Mouse (Mus musculus) forebrain, embryonic 12.5 days (tissue): ENCODE measurements around the gene Lrrc4. TPM values are rescaled to one million over a fixed set of nuclear protein-coding genes. Genes with fewer than 3 reads are reported as not detected.

ENCODE experiments used
- ATAC-seq: fragments of 200-750 bp; cut with Nextera tagmentation; 2 replicates; pipeline ENCODE4 v1.8.0; 2017; ENCODE audit warnings: moderate TSS enrichment; ENCODE audit not compliant: low FRiP score
- H3K27ac ChIP-seq: fragments of 300-500 bp; sonication (generic); 2 replicates; pipeline ENCODE4 v1.5.1; 2016; ENCODE audit warnings: mild to moderate bottlenecking
- H3K27me3 ChIP-seq: fragments of 300-500 bp; sonication (generic); 2 replicates; pipeline ENCODE4 v1.6.1; 2016; ENCODE audit warnings: mild to moderate bottlenecking
- H3K36me3 ChIP-seq: fragments of 300-500 bp; sonication (generic); replicated peaks from 2 replicates; pipeline ENCODE4 v1.6.1; 2016; ENCODE audit warnings: mild to moderate bottlenecking
- H3K4me1 ChIP-seq: fragments of 300-500 bp; sonication (generic); 2 replicates; pipeline ENCODE4 v1.6.1; 2016
- H3K4me2 ChIP-seq: fragments of 300-500 bp; sonication (generic); 2 replicates; pipeline ENCODE4 v1.6.1; 2016; ENCODE audit warnings: mild to moderate bottlenecking, moderate library complexity
- H3K4me3 ChIP-seq: fragments of 300-500 bp; sonication (generic); replicated peaks from 2 replicates; pipeline ENCODE4 v1.5.1; 2016; ENCODE audit warnings: mild to moderate bottlenecking
- H3K9ac ChIP-seq: fragments of 300-500 bp; sonication (generic); 2 replicates; pipeline ENCODE4 v1.6.1; 2016; ENCODE audit warnings: mild to moderate bottlenecking
- H3K9me3 ChIP-seq: fragments of 300-500 bp; sonication (generic); 2 replicates; pipeline ENCODE4 v1.6.1; 2016
- WGBS: fragments of 180-500 bp; shearing (Covaris S2); methylation state at CpG from one replicate; pipeline ENCODE4 v1.1.7; 2016; 5-methylcytosine and 5-hydroxymethylcytosine counted together
- polyA plus RNA-seq: library from polyadenylated mRNA; unstranded; fragments of >200 nt; fragmentation: Nextera tagmentation; extraction: Ambion mirVana; gene quantifications from 2 replicates; pipeline ENCODE4 v1.2.1, GENCODE M21; 2016

Lrrc4 gene
- polyA plus RNA-seq, 1 experiment from 2014 or later: 3.1 TPM

DNA sequence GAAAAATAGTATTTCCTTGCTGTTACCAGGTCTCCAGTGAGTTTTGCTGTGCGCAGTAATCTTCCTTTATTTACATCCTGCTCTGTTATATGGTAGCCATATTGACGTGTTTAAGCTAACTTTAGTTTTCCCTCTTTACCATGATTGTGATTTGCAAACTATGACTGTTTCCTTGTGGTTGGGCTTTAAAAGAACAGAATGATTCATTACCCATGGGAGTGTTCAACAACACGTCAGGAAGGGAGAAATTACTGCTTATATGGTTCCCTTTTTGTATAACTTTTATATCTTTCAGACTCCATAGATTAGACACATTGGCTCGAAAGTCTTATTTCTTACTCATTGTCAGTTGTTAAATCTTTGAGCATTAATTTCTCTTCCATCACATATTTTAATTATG lies 218.1 kb downstream of the Lrrc4 start:
- Histone ChIP-seq H3K36me3 (no peaks in the 10 kb centered on the region), H3K4me1 (peaks cover 12% of the 10 kb centered on the region), H3K9ac (no peak overlapping the region), H3K4me2 (no peak overlapping the region), H3K27me3 (no peaks in the 10 kb centered on the region), H3K27ac (no peak overlapping the region), H3K4me3 (no peak overlapping the region), H3K9me3 (no peaks in the 10 kb centered on the region)
- ATAC-seq: no peak
- 89% methylated on average over 4 of the region's 4 CpGs for WGBS

Other genes with a start within 250 kb of the Lrrc4 start
- gene Lep, start 228.5 kb upstream of the Lrrc4 start, polyA plus RNA-seq: not detected in 2 replicates